Mouse (Mus musculus) small intestine, adult 2 months (tissue): ENCODE measurements around the gene Gm20388.

Experiments used
- CTCF ChIP-seq: fragments of 200-500 bp; IDR thresholded peaks from 2 replicates; pipeline ENCODE4 v1.5.1; 2012; ENCODE audit warnings: low read depth, mild to moderate bottlenecking, control low read depth, inconsistent platforms, low read length, moderate library complexity, mixed read lengths; ENCODE audit not compliant: insufficient replicate concordance, insufficient read length; ENCODE audit errors: extremely low read depth
- POLR2A ChIP-seq: fragments of 200-500 bp; IDR thresholded peaks from 2 replicates; pipeline ENCODE4 v1.6.1; 2012; ENCODE audit warnings: low read depth, mild to moderate bottlenecking, control low read depth, inconsistent platforms, low read length, moderate library complexity

- TF ChIP-seq CTCF (no peak), POLR2A (no peak)
Measured at GRCm38 (mm10) chr8:122116716-122117357, 2206.2 kb downstream of the Gm20388 start.
